ENCODE assay signal across 26 mouse cellular contexts in the genomic region with DNA sequence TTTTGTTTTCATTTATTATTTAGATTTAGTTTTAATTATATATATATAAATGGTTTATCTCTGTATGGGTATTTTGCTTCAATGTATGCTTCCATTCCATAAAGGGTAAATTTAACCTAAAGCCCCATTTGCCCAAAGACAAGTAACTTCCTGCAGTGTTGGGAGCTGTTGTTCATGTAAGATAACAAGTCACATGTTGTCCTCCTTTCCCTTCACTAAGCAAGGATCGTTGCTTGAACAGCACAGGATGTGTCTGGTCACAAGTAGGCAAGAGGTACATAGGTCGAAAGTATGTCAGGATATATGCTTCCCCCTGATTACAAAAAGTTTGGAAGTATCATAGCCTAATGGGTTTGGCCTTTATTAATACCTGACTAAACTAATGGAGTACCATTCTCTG.
DNase-seq lines count a peak whose midpoint lies in the region; ATAC-seq and TF ChIP-seq lines count a peak whose summit lies in the region.
"Had no signal": no experiment of that assay in that cellular context is flagged by ENCODE, and none has a peak within 500 bp of the region (broad histone marks: within the 10 kb centered on the region; RNA-seq: fewer than 3 reads in every experiment).

No protein-coding gene starts in this region.

- ATAC-seq in G1E (ENCODE audit: extremely low read depth, insufficient number of reproducible peaks, low FRiP score, poor library complexity, severe bottlenecking) = peak; percentile 77
- ATAC-seq in inflammation-experienced regulatory T-cells, adult 6 months = no peak
- ATAC-seq in megakaryocyte, adult 5-6 weeks (ENCODE audit: poor library complexity, severe bottlenecking) = no peak
- ATAC-seq: activated CD4-positive, CD25-positive, alpha-beta regulatory T cell, adult 4 months; CD4-positive, CD25-positive, alpha-beta regulatory T cell, adult 4 months; Patski had no signal

- peak; percentile 68 for DNase-seq in 416B (ENCODE audit: low read depth)
- DNase-seq in G1E (ENCODE audit: low spot score) = no peak
- peak; percentile 59 for DNase-seq in MEL (ENCODE audit: low read depth, low spot score)
- DNase-seq in MEL-GATA-1-ER (ENCODE audit: extremely low read depth, low read depth) = peak; percentile 15
- no peak for DNase-seq in adrenal gland, adult (ENCODE audit: inconsistent age in 2 of 2, low spot score in 1 of 2)
- no peak for DNase-seq in left cerebral cortex, postnatal 4 days
- DNase-seq: adrenal gland, adult 2 months; adrenal gland, adult 8-10 months; adrenal gland, postnatal 10 days; adrenal gland, postnatal 14 days; adrenal gland, postnatal 25 days; adrenal gland, postnatal 36 days; B cell, adult 2 months; cerebellum, adult 11 months; cerebellum, adult 11-12 months; cerebellum, adult 18-20 months; cerebellum, adult 2 months; cerebellum, adult 8-10 months; cerebellum, adult 9-10 months; cerebellum, adult 9-11 months had no signal

- no peak for TF ChIP-seq POLR2A in MEL (IDR thresholded peaks at IDR 0.05; ENCODE audit: control insufficient read depth in 1 of 2, insufficient read depth in 1 of 2, low read depth in 1 of 2, low read length in 2 of 2, poor library complexity in 1 of 2)

- peak; percentile 74 to 85 for TF ChIP-seq EP300 in MEL (IDR thresholded peaks at IDR 0.05; ENCODE audit: low read depth in 1 of 2, low read length in 2 of 2)

- no peak for TF ChIP-seq RAD21 in MEL (IDR thresholded peaks at IDR 0.05; ENCODE audit: low read depth, low read length)

- H3K4me3 ChIP-seq in G1E (ENCODE audit: low read depth, low read length) (no peak overlapping the region), MEL (ENCODE audit: control insufficient read depth in 1 of 2, insufficient read depth in 1 of 2, low read depth in 2 of 2, low read length in 2 of 2) (no peak overlapping the region)

- peaks cover 9% of the 10 kb centered on the region for H3K9me3 ChIP-seq in G1E (replicated peaks)
- H3K9me3 ChIP-seq in MEL (replicated peaks; ENCODE audit: insufficient read depth, low read length) = no peaks in the 10 kb centered on the region

- intact Hi-C loops in left cerebral cortex, postnatal 4 days (cut with DNase I) = no loop called here

- no peaks in the 10 kb centered on the region for H3K27me3 ChIP-seq in G1E (ENCODE audit: insufficient read depth, low read length)
- no peaks in the 10 kb centered on the region for H3K27me3 ChIP-seq in MEL (ENCODE audit: control insufficient read depth in 1 of 2, insufficient read depth in 2 of 2, low read length in 2 of 2)
- H3K27me3 ChIP-seq: CH12.LX, Patski had no signal

- TF ChIP-seq CTCF in G1E (IDR thresholded peaks at IDR 0.05; ENCODE audit: low read depth, low read length) = no peak
- TF ChIP-seq CTCF in MEL (IDR thresholded peaks at IDR 0.05 in 2 of 3, conservative IDR thresholded peaks at IDR 0.05 in 1 of 3; ENCODE audit: control insufficient read depth in 1 of 3, insufficient read depth in 1 of 3, low read depth in 2 of 3, low read length in 3 of 3, poor library complexity in 1 of 3, severe bottlenecking in 1 of 3) = no peak

- no peak overlapping the region for H3K27ac ChIP-seq in MEL (ENCODE audit: control insufficient read depth, low read depth, low read length)

- H3K4me1 ChIP-seq in G1E (ENCODE audit: insufficient read depth, low read depth, low read length) (no peaks in the 10 kb centered on the region), MEL (ENCODE audit: control insufficient read depth in 1 of 2, insufficient read depth in 2 of 2, low read length in 2 of 2) (peaks cover 0 to 2% of the 10 kb centered on the region in 2 experiments; a peak in 1 of 4 replicates)

- H3K36me3 ChIP-seq in G1E (replicated peaks) = no peaks in the 10 kb centered on the region
- H3K36me3 ChIP-seq in MEL (ENCODE audit: control insufficient read depth in 1 of 2, insufficient read depth in 2 of 2, low read length in 2 of 2) = peaks cover 0 to 2% of the 10 kb centered on the region in 2 experiments; a peak in 1 of 4 replicates

- H3K79me2 ChIP-seq in MEL (ENCODE audit: control insufficient read depth, insufficient read depth, low read length, poor library complexity) = no peaks in the 10 kb centered on the region

- H3K9ac ChIP-seq in MEL (ENCODE audit: control insufficient read depth, low read depth, low read length, poor library complexity, severe bottlenecking) = no peak overlapping the region

TF ChIP-seq in MEL, 35 proteins besides CTCF, POLR2A, EP300 and RAD21:
- TF ChIP-seq TCF12 (IDR thresholded peaks at IDR 0.05; ENCODE audit: low read depth, low read length) (peak; percentile 80), TAL1 (IDR thresholded peaks at IDR 0.05; ENCODE audit: low read length) (peak; percentile 33; the same call in 1 of the 2 replicates), MXI1 (IDR thresholded peaks at IDR 0.05; ENCODE audit: low read depth, low read length) (no peak), ETS1 (IDR thresholded peaks at IDR 0.05; ENCODE audit: low read depth, low read length) (0 out of 2 replicates have a peak, but pooled peaks have one; percentile 27), USF1 (IDR thresholded peaks at IDR 0.05; ENCODE audit: low read depth, low read length) (peak; percentile 85), GABPA (IDR thresholded peaks at IDR 0.05; ENCODE audit: low read depth, low read length) (no peak), GATA1 (IDR thresholded peaks at IDR 0.05; ENCODE audit: low read depth, low read length) (peak; percentile 86)

Comparison
In these comparisons a context has a peak if more than half of its experiments do, and no peak if none do; other contexts are left out.
1. DNase-seq: peak in 416B (single experiment), MEL (single experiment) and MEL-GATA-1-ER (single experiment); none in G1E (single experiment), adrenal gland, adult (0 of 2) and left cerebral cortex, postnatal 4 days (single experiment).